Mouse (Mus musculus) thymus, adult 18-20 months (tissue): ENCODE data around the gene Tbk1.
A peak's percentile ranks its signal among the peaks of the same experiment; 100 is the strongest.

ENCODE experiments used
- DNase-seq, 2 experiments: peaks; one replicate each; pipeline ENCODE4 v3.0.0; 2022; ENCODE audit warnings: mixed read lengths in 2 of 2

Gene Tbk1

DNA sequence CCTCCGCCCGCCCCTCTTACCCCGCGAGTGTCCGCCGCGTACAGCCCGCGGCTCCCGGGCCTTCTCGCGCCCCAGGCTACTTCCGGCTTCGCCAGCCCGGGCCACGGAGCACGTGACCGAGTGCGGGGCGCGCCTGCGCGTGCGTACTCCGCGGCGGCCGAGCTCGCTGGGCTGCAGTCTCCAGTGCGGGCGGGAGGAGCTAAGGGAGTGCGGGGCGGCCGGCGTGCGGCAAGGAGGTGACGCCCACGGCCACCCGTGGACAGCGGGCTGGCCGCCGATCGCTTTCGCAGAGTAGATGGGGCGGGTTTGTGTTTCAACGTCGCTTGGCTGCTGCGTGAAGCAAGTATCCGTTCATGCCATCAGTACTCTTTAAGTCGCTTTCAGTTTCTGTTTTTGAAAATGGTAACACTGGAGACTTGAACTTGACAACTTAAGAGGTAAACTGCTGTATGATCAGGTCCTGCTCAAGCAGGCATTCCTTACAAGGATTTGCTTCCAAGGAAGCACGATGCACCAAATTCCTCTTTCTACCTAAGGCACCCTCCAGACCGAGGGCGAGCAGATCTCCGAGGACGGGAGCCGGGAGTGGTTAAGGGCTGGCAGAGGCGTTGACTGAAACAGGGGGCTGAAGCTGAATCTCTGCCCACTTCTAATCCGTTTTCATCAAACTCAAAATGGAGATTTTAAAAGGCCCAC is at the start of gene Tbk1:
Gene Tbk1, minus strand, starts transcription at position 113 of the 696 bp plus-strand sequence.
- peak; percentile 86 to 87 for DNase-seq

- DNase-seq: no peak
These were observed 49.7 kb upstream of the Tbk1 start for GRCm38 (mm10) chr10:121636276-121636675.

- no peak for DNase-seq
These were observed 47.6 kb upstream of the Tbk1 start for GRCm38 (mm10) chr10:121634159-121634558.

DNA sequence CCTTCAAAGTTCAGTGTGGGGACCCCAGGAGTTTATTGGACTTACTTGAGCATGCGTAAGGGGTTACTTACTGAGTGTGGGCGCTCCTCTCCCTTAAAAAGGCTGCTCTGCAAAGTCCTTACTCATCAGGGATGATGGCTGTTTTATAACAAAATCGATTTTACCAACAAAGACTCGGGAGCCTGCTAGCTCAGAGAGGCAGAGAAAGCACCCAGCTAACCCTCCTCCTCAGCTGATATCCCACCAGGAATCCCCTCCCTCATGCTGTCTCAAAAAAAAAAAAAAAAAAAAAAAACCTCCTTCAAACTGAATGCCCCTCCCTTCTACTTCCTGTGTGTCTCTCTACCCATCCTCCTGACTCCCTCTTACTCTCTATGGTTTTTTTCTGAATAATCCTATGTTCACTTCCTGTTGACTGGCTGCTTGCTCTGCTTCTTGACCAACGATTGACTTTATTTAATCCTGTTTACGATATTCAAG is 42.0 kb upstream of the Tbk1 start:
- DNase-seq: no peak

GRCm38 (mm10) chr10:121627216-121627852 is 40.7 kb upstream of the Tbk1 start:
- DNase-seq: no peak

DNA sequence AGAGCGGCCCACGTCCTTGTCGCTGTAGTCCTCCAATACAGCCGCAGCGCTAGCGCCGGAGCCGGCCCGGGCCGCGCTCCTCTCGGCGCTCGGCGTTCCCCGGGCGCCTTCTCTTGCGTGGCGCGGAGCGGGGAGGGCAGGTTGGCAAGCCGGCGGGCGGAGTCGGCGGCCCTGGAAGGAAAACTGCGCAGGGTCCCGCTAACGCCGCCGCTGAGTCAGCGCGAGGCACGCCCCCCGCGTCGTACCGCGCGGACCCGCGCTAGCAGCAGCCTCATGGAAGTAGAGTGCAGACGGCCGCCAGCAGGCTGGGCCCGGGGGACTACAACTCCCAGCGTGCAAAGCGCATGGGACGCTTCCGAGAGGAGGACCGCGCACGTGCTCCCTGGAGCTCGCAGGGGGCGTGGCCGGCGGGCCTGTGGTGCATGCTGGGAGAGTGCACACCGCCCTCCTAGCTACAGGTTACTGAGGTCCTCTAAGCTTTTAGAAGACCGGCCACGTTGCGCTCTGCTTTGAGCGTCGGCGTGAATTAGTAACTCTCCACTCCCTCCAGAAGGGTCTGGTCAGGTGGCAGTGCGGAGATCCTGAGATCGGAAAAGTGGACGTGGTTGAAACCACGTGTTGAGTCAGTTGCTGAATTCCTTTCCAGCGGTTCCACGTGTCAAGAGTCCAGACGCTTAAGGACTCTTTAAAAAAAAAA is 39.7 kb upstream of the Tbk1 start, which contains the start of gene Xpot:
Gene Xpot, minus strand, starts transcription at position 147 of the 697 bp plus-strand sequence.
- peak; percentile 97 for DNase-seq

GRCm38 (mm10) chr10:121625407-121626185 is 39.0 kb upstream of the Tbk1 start:
- no peak for DNase-seq

- no peak for DNase-seq
These were observed 38.4 kb upstream of the Tbk1 start for GRCm38 (mm10) chr10:121625006-121625405.

GRCm38 (mm10) chr10:121623670-121624069 is 37.1 kb upstream of the Tbk1 start:
- no peak for DNase-seq

GRCm38 (mm10) chr10:121622431-121622830 is 35.8 kb upstream of the Tbk1 start:
- DNase-seq: no peak

- no peak for DNase-seq
These were observed 29.3 kb upstream of the Tbk1 start for GRCm38 (mm10) chr10:121615935-121616334.

- DNase-seq: no peak
These were observed 28.7 kb upstream of the Tbk1 start for GRCm38 (mm10) chr10:121615146-121615870.

GRCm38 (mm10) chr10:121613570-121613969 is 27.0 kb upstream of the Tbk1 start:
- no peak for DNase-seq

GRCm38 (mm10) chr10:121612448-121612847 is 25.9 kb upstream of the Tbk1 start:
- DNase-seq: no peak

GRCm38 (mm10) chr10:121611587-121611986 is 25.0 kb upstream of the Tbk1 start:
- DNase-seq: no peak

- no peak for DNase-seq
These were observed 21.6 kb upstream of the Tbk1 start for GRCm38 (mm10) chr10:121608177-121608576.

GRCm38 (mm10) chr10:121604632-121605344 is 18.2 kb upstream of the Tbk1 start:
- no peak for DNase-seq

DNA sequence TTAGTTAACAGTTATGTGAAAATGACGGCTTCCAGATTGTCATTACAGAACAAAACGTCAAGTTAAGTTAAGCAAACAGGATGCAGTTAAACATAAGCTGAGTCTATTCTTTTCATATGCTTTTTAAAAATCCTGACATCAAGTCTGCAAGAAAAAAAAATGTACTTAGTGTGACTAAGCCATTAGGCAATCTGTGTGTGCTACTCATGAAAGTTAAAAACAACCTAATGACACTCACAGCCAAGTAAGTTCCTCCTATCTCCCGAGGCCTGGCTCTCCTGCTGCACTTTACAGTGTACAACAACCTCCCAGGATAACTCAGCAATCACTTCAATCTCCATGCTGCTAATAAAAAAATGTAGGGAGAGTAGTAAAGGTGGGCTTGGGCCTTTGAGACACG is 17.0 kb upstream of the Tbk1 start:
- DNase-seq: no peak

DNA sequence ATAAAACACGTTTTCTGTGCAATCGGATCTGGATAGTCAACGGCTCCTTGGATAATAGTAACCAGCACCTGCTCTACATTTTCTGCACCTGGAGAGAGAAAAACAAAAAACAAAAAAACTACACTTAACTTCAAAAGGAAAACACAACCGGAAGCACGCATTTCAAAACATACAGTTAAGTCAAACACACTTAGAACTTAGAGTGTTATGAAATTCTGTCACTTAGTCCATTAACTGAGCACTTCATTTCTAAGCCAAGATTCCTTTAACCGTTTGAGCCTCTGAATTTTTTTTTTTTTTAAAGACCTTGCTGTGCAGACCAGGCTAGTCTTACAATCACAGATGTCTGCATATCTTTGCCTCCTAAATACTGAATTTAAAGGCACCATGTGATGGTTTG is 14.7 kb upstream of the Tbk1 start:
- no peak for DNase-seq

GRCm38 (mm10) chr10:121596580-121596979 is 10.0 kb upstream of the Tbk1 start:
- no peak for DNase-seq

DNA sequence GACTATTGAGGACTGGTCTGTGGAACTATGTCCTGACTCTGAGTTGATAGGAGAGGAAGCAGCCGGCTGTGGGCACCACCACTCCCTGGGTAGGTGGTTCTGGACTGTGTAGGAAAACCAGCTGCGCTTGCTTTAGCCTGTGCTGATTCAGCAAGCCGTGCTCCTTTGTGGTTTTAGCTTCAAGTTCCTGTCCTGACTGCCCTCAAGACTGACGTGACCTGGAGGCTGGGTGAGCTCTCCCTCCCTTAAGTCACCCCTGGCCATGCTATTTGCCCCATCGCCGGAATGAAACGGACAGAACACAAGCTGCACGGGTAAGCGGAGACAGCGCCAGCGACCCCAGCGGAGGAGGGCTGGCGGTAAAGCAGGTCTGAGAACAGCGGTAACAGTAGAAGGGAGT is 4.5 kb upstream of the Tbk1 start:
- no peak for DNase-seq
